Mouse (Mus musculus) testis, adult 2 months (tissue): ENCODE measurements around the gene Tmem138. TPM values are rescaled to one million over a fixed set of nuclear protein-coding genes. Genes with fewer than 3 reads are reported as not detected.

Source experiments
- H3K27ac ChIP-seq: fragments of 200-500 bp; 2 replicates; pipeline ENCODE4 v1.5.1; 2012; ENCODE audit warnings: low read depth, low read length; ENCODE audit not compliant: control insufficient read depth, insufficient read depth
- H3K27me3 ChIP-seq: fragments of 200-500 bp; 2 replicates; pipeline ENCODE4 v1.6.1; 2012; ENCODE audit warnings: mild to moderate bottlenecking, low read length, moderate library complexity; ENCODE audit not compliant: control insufficient read depth, insufficient read depth
- H3K36me3 ChIP-seq: fragments of 200-500 bp; 2 replicates; pipeline ENCODE4 v1.6.1; 2012; ENCODE audit warnings: mild to moderate bottlenecking, low read length; ENCODE audit not compliant: control insufficient read depth, insufficient read depth
- H3K4me1 ChIP-seq: fragments of 200-500 bp; 2 replicates; pipeline ENCODE4 v1.6.1; 2012; ENCODE audit warnings: low read length; ENCODE audit not compliant: control insufficient read depth, insufficient read depth
- H3K4me3 ChIP-seq: fragments of 200-500 bp; 2 replicates; pipeline ENCODE4 v1.5.1; 2012; ENCODE audit warnings: low read depth, mild to moderate bottlenecking, low read length, moderate library complexity, mixed read lengths; ENCODE audit not compliant: control insufficient read depth
- CTCF ChIP-seq: fragments of 200-500 bp; IDR thresholded peaks from 2 replicates; pipeline ENCODE4 v1.5.1; 2012; ENCODE audit warnings: low read depth, mild to moderate bottlenecking, inconsistent platforms, low read length, moderate library complexity; ENCODE audit not compliant: control insufficient read depth, insufficient read depth, insufficient replicate concordance
- POLR2A ChIP-seq: fragments of 200-500 bp; IDR thresholded peaks from 2 replicates; pipeline ENCODE4 v1.6.1; 2012; ENCODE audit warnings: low read depth, mild to moderate bottlenecking, inconsistent platforms, low read length, moderate library complexity; ENCODE audit not compliant: control insufficient read depth
- polyA plus RNA-seq: library from polyadenylated mRNA; depleted of rRNA; stranded (reverse); fragments of >200 nt; gene quantifications from 2 replicates; pipeline ENCODE4 v1.2.3, GENCODE M21; 2012; rRNA removed

Gene Tmem138
- polyA plus RNA-seq, 1 experiment: 24.5 TPM

- Histone ChIP-seq H3K4me3 (no peak overlapping the region), H3K36me3 (no peaks in the 10 kb centered on the region)
Measured at GRCm38 (mm10) chr19:10521926-10522325, 55.2 kb downstream of the Tmem138 start.

More at GRCm38 (mm10) chr19:10521926-10522325, 55.2 kb downstream of the Tmem138 start:
- Histone ChIP-seq H3K27me3 (no peaks in the 10 kb centered on the region), H3K27ac (no peak overlapping the region), H3K4me1 (peaks cover 2% of the 10 kb centered on the region; the same call in 1 of the 2 replicates)
- TF ChIP-seq CTCF (no peak), POLR2A (no peak)

Other genes starting within 250 kb of the Tmem138 start
- 10.9 and 11.0 TPM in 2 replicates for gene Syt7, start 188.3 kb downstream of the Tmem138 start, polyA plus RNA-seq
- gene Lrrc10b, start 119.9 kb downstream of the Tmem138 start, polyA plus RNA-seq: 27.1 and 28.9 TPM in 2 replicates
- 398 and 401 TPM in 2 replicates for gene Ppp1r32, start 94.4 kb downstream of the Tmem138 start, polyA plus RNA-seq
- 30.4 and 33.1 TPM in 2 replicates for gene Cpsf7, start 52.1 kb downstream of the Tmem138 start, polyA plus RNA-seq
- 11.6 and 16.6 TPM in 2 replicates for gene Sdhaf2, start 51.2 kb downstream of the Tmem138 start, polyA plus RNA-seq
- 37.4 and 39.5 TPM in 2 replicates for gene Tmem216, start 21.1 kb downstream of the Tmem138 start, polyA plus RNA-seq
- 27.0 and 34.2 TPM in 2 replicates for gene Cyb561a3, start 190 bp downstream of the Tmem138 start, polyA plus RNA-seq
- 91.2 and 95.5 TPM in 2 replicates for gene Ddb1, start 28.0 kb upstream of the Tmem138 start, polyA plus RNA-seq
- gene Tkfc, start 28.3 kb upstream of the Tmem138 start, polyA plus RNA-seq: 166 and 174 TPM in 2 replicates
- gene Vwce, start 56.9 kb upstream of the Tmem138 start, polyA plus RNA-seq: 1.3 and 2.2 TPM in 2 replicates
- gene Pga5, start 100.7 kb upstream of the Tmem138 start, polyA plus RNA-seq: 0.10 and 0.20 TPM in 2 replicates
- gene Vps37c, start 111.4 kb upstream of the Tmem138 start, polyA plus RNA-seq: 29.0 and 33.6 TPM in 2 replicates
- 0.06 and 0.18 TPM in 2 replicates for gene Cd5, start 161.6 kb upstream of the Tmem138 start, polyA plus RNA-seq